Mouse (Mus musculus) heart, embryonic 14.5 days (tissue): ENCODE results near the gene Ppp1r15b. TPM values are rescaled to one million over a fixed set of nuclear protein-coding genes. Genes with fewer than 3 reads are reported as not detected.
A peak's percentile ranks its signal among the peaks of the same experiment; 100 is the strongest.

Experiments
- ATAC-seq: fragments of 200-750 bp; cut with Nextera tagmentation; 2 replicates; pipeline ENCODE4 v1.8.0; 2017; ENCODE audit warnings: low read depth, moderate TSS enrichment; ENCODE audit not compliant: insufficient number of reproducible peaks, insufficient read depth, low FRiP score
- H3K27ac ChIP-seq, 2 experiments: fragments of 200-500 bp in 1 of 2; fragments of 300-500 bp in 1 of 2; sonication (generic) in 1 of 2; replicated peaks in 1 of 2; 2 replicates each; pipeline ENCODE4 v1.5.1; 2012 to 2014; ENCODE audit warnings: low read depth in 2 of 2, low read length in 2 of 2, control low read depth in 1 of 2, mild to moderate bottlenecking in 1 of 2, mixed read lengths in 1 of 2; ENCODE audit not compliant: control insufficient read depth in 1 of 2, insufficient read depth in 1 of 2
- H3K27me3 ChIP-seq: fragments of 300-500 bp; sonication (generic); 2 replicates; pipeline ENCODE4 v1.6.1; 2014; ENCODE audit warnings: mild to moderate bottlenecking, low read length, control low read depth; ENCODE audit not compliant: control insufficient read depth, insufficient read depth
- H3K36me3 ChIP-seq: fragments of 300-500 bp; sonication (generic); 2 replicates; pipeline ENCODE4 v1.6.1; 2014; ENCODE audit warnings: mild to moderate bottlenecking, control low read depth, low read length, mixed read lengths; ENCODE audit not compliant: control insufficient read depth, insufficient read depth
- H3K4me1 ChIP-seq, 2 experiments: fragments of 200-500 bp in 1 of 2; fragments of 300-500 bp in 1 of 2; sonication (generic) in 1 of 2; 2 replicates each; pipeline ENCODE4 v1.6.1; 2012 to 2014; ENCODE audit warnings: low read length in 2 of 2, control low read depth in 1 of 2, mixed read lengths in 1 of 2; ENCODE audit not compliant: control insufficient read depth in 2 of 2, insufficient read depth in 2 of 2
- H3K4me2 ChIP-seq: fragments of 300-500 bp; sonication (generic); 2 replicates; pipeline ENCODE4 v1.6.1; 2014; ENCODE audit warnings: mild to moderate bottlenecking, low read length
- H3K4me3 ChIP-seq, 2 experiments: fragments of 200-500 bp in 1 of 2; fragments of 300-500 bp in 1 of 2; sonication (generic) in 1 of 2; 2 replicates each; pipeline ENCODE4 v1.5.1; 2012 to 2014; ENCODE audit warnings: low read length in 2 of 2, mild to moderate bottlenecking in 2 of 2, control low read depth in 1 of 2, low read depth in 1 of 2, moderate library complexity in 1 of 2; ENCODE audit not compliant: control insufficient read depth in 1 of 2, insufficient read depth in 1 of 2
- H3K9ac ChIP-seq: fragments of 300-500 bp; sonication (generic); 2 replicates; pipeline ENCODE4 v1.6.1; 2014; ENCODE audit warnings: mild to moderate bottlenecking, low read length
- H3K9me3 ChIP-seq: fragments of 300-500 bp; sonication (generic); 2 replicates; pipeline ENCODE4 v1.6.1; 2016; ENCODE audit warnings: low read length, control low read depth; ENCODE audit not compliant: control insufficient read depth
- WGBS: fragments of 180-500 bp; shearing (Covaris S2); extraction: QIAGEN DNeasy Blood & Tissue Kit; methylation state at CpG from one replicate; pipeline ENCODE4 v1.1.7; 2014; 5-methylcytosine and 5-hydroxymethylcytosine counted together
- polyA plus RNA-seq: library from polyadenylated mRNA; unstranded; fragments of >200 nt; fragmentation: Nextera tagmentation; extraction: Ambion mirVana; gene quantifications from 2 replicates; pipeline ENCODE4 v1.2.1, GENCODE M21; 2014

Ppp1r15b gene
- polyA plus RNA-seq, 1 experiment from 2014 or later: 24.5 TPM

DNA sequence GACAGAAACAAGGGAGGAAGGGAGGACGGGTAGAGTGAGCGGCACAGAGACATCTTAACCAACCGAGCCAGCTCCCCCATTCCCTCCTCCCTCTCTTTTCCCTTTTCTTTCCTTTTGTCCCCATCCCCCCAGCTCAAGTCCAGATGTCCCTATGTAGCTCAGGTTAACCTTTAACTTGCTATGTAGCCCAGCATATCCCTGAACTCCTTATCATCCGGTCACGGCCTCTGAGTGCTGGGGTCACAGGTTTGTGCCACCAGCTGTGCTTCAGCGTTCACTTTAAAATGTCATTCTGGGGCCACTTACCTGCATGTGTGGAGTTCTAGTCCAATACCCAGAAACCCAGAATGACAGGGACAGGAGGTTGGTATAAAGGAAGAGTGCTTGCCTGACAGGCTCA, 6.8 kb upstream of the Ppp1r15b start:
- Histone ChIP-seq H3K9ac (no peak overlapping the region), H3K27ac (no peak overlapping the region), H3K27me3 (no peaks in the 10 kb centered on the region), H3K4me1 (no peaks in the 10 kb centered on the region), H3K4me2 (no peak overlapping the region), H3K4me3 (no peak overlapping the region), H3K36me3 (no peaks in the 10 kb centered on the region), H3K9me3 (no peaks in the 10 kb centered on the region)
- WGBS: 77% methylated on average over 6 of the region's 6 CpGs
- no peak for ATAC-seq

DNA sequence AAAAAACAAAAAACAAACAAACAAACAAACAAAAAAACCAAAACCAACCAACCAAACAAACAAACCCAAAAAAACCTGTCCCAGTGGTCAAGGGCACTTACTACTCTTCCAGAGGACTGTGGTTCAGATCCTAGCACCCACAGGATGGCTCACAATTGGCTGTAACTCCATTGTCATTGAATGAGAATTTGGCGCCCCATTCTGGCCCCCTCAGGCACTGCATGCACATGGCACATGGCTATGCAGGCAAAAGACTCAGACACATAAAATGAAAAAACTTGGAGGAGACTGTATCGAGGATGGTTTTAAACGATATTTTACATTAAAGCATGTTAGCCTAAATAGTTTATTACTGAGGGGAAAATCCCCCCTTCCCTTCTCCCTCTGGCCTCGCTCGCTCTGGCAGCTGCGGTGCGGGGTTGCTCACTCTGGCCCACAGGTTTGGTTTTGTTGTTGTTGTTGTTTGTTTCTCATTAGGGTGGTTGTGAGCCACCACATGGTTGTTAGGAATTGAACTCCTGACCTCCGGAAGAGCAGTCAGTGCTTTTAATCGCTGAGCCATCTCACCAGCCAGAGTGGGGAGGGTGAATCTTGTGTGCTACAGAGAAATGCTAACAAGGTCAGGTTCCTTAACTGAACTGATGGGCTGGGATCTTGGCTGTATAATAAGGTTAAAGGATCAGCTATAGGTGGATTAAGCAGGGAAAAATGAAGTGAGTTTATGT, 5.1 kb upstream of the Ppp1r15b start:
- H3K4me1 ChIP-seq: peaks cover 0 to 8% of the 10 kb centered on the region in 2 experiments; a peak in 1 of 4 replicates
- no peak for ATAC-seq
- H3K27ac ChIP-seq: no peak overlapping the region
- H3K36me3 ChIP-seq: no peaks in the 10 kb centered on the region
- no peak overlapping the region for H3K4me2 ChIP-seq
- no peaks in the 10 kb centered on the region for H3K9me3 ChIP-seq
- WGBS: 86% methylated on average over 9 of the region's 9 CpGs
- H3K27me3 ChIP-seq: no peaks in the 10 kb centered on the region
- H3K9ac ChIP-seq: no peak overlapping the region
- no peak overlapping the region for H3K4me3 ChIP-seq

DNA sequence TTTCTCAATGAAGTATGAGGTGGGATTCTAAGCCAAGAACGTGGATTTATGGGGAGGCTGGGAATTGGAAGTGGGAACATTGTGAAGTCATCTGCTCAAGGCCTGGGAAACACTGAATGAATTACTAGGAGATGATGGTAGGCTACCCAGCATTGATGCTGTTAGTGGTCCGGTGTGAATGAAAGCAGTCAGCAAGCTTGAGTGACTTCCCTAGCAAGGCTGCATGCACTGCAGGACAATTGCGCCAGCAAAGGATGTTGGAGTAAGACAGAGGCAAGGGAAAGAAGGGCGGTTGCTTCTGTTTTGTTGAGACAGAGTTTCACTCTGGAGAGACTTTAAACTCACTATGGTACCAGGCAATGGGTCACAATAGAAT, 4.6 kb upstream of the Ppp1r15b start:
- H3K4me3 ChIP-seq: no peak overlapping the region
- H3K27ac ChIP-seq: no peak overlapping the region
- H3K9me3 ChIP-seq: no peaks in the 10 kb centered on the region
- no peaks in the 10 kb centered on the region for H3K36me3 ChIP-seq
- H3K4me1 ChIP-seq: peaks cover 0 to 8% of the 10 kb centered on the region in 2 experiments; a peak in 1 of 4 replicates
- ATAC-seq: no peak
- WGBS: 65% methylated on average over 4 of the region's 4 CpGs
- H3K4me2 ChIP-seq: no peak overlapping the region
- H3K9ac ChIP-seq: no peak overlapping the region
- no peaks in the 10 kb centered on the region for H3K27me3 ChIP-seq

DNA sequence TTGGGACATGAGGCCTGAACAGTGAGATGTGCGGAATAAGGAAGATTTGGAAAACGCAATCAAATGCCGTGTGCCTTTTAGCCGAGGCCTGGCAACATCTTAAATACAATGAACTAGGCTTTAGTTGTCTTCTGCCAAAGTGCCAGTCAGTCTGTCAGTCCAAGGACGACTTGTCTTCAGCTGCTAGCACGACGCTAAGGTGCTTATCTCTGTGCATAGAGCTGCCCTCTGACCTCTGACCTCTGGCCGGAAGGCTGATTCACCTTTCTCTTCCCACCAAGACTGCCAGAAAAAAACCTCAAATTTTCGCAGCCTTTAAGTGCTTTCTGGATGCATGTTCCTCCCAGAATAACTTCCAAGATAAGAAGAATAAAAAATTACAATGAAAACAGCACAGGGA, 3.6 kb upstream of the Ppp1r15b start:
- peaks cover 0 to 8% of the 10 kb centered on the region in 2 experiments; a peak in 1 of 4 replicates for H3K4me1 ChIP-seq
- no peak overlapping the region for H3K9ac ChIP-seq

DNA sequence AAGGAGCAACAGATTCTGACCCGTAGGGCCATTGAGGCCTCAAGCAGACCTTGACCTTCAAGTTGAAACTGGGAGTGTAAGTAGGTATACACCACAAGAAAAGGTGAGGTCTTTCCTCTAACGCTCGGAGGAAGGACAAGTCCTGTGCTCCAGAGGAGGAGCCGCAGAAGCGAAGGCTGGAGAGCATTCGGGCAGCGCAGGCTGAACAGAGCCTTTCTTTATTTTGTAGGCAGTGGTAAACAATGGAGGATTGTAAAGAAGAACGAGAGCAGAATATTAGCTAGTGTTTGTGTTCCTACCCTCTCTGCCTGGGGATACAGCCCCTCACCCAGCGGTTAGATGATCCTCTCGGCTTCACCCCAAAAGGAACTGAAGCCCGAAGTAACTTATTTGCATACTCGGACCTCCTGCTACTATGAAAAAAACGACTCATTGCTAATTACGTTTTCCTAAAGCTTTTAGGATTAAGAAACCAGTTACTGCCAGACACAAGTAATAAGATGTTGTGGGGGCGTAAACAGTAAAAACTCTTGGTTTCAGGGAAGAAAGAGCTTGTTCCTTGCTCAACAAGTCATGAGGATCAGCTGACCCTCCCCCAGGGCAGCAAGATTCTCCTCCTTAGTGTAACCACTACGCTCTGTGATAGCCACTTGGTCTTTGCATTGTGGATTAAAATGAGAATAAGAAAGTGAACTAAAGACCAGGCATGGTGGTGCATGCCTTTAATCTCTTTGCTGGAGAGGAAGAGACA, 1.3 kb upstream of the Ppp1r15b start:
- Histone ChIP-seq H3K4me3 (no peak overlapping the region), H3K4me2 (peak overlapping the region; percentile 99), H3K27ac (peak overlapping the region in 1 of 2 experiments; percentile 8; a peak in 1 of 4 replicates), H3K9me3 (no peaks in the 10 kb centered on the region), H3K36me3 (peaks cover 13% of the 10 kb centered on the region; the same call in 1 of the 2 replicates), H3K27me3 (no peaks in the 10 kb centered on the region), H3K9ac (0 out of 2 replicates have a peak overlapping the region, but pooled peaks have one; percentile 25), H3K4me1 (peaks cover 0 to 12% of the 10 kb centered on the region in 2 experiments; a peak in 2 of 4 replicates)
- ATAC-seq: no peak
- WGBS: 34% methylated on average over 16 of the region's 16 CpGs

More for the DNA sequence above, 3.6 kb upstream of the Ppp1r15b start:
- ATAC-seq: no peak
- 44% methylated on average over 9 of the region's 9 CpGs for whole genome bisulfite sequencing
- no peaks in the 10 kb centered on the region for H3K36me3 ChIP-seq
- no peak overlapping the region for H3K4me2 ChIP-seq
- no peak overlapping the region for H3K4me3 ChIP-seq
- H3K27ac ChIP-seq: no peak overlapping the region
- no peaks in the 10 kb centered on the region for H3K9me3 ChIP-seq
- H3K27me3 ChIP-seq: no peaks in the 10 kb centered on the region

DNA sequence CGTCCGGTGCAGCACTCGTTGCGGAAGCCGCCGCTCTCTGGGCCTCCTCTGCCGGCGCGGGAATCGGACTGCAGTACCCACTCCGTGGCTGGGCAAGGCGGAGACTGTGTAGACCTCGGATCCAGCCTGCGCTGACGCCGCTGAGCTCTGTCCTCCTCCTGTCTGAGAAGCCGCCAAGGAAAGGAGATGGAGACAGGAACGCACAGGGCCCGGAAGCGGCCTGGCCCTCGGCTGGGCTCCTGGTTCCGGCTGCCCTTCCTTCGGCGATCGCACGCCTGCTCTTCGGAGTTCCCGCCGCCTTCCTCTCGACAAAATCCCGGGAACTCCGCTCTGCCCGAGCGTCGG, 590 bp downstream of the Ppp1r15b start:
- H3K27me3 ChIP-seq: no peaks in the 10 kb centered on the region
- no peak; the same call in 1 of the 2 replicates for ATAC-seq

DNA sequence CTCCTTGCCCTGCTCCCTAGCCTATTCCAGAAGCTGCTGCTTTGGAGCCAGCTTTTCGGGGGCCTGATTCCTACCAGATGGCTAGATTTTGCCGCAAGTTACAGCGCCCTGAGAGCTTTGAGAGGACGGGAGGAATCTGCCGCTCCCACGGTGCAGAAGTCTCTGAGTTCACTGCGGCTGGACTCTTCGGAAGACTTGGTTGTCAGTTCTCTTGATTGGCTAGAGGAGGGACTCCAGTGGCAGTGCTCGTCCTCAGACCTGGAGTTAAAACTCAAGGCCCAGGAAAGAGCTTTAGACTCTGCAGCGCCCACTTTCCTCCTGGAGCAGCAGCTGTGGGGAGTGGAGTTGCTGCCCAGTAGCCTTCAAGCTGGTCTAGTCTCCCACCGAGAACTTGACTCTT, 993 bp downstream of the Ppp1r15b start:
- Histone ChIP-seq H3K4me2 (peak overlapping the region; percentile 99), H3K9me3 (no peaks in the 10 kb centered on the region), H3K4me3 (peak overlapping the region; percentile 87 to 92), H3K36me3 (peaks cover 28% of the 10 kb centered on the region), H3K27me3 (no peaks in the 10 kb centered on the region), H3K27ac (peak overlapping the region; percentile 97 to 98), H3K4me1 (peaks cover 3 to 25% of the 10 kb centered on the region in 2 experiments), H3K9ac (peak overlapping the region; percentile 98)
- no peak for ATAC-seq
- 0% methylated on average over 11 of the region's 11 CpGs for WGBS

More for the DNA sequence above, 590 bp downstream of the Ppp1r15b start:
- Histone ChIP-seq H3K4me3 (peak overlapping the region; percentile 87 to 92), H3K4me2 (peak overlapping the region; percentile 99), H3K36me3 (peaks cover 24% of the 10 kb centered on the region), H3K9ac (peak overlapping the region; percentile 98), H3K27ac (peak overlapping the region; percentile 97 to 98), H3K9me3 (no peaks in the 10 kb centered on the region), H3K4me1 (peaks cover 3 to 25% of the 10 kb centered on the region in 2 experiments)
- WGBS: 0% methylated on average over 35 of the region's 35 CpGs
